Mouse (Mus musculus): ENCODE measurements around the gene Nom1.

- TF ChIP-seq POLR2A (IDR thresholded peaks at IDR 0.05; ENCODE audit: extremely low read depth, insufficient read depth, low read length) (no peak), CTCF (IDR thresholded peaks at IDR 0.05; ENCODE audit: low read depth, low read length) (no peak)
Measured at GRCm38 (mm10) chr5:29468351-29469065, 34.0 kb downstream of the Nom1 start.

Measured in liver, adult 2 months (tissue).